Mouse (Mus musculus) heart, adult 2 months (tissue): ENCODE measurements around the gene S100pbp. TPM values are rescaled to one million over a fixed set of nuclear protein-coding genes. Genes with fewer than 3 reads are reported as not detected.

Experiments
- DNase-seq, 2 experiments: peaks; one replicate each; pipeline ENCODE4 v3.0.0; 2021
- H3K27ac ChIP-seq: fragments of 200-600 bp; 2 replicates; pipeline ENCODE4 v1.8.1; 2022
- H3K27me3 ChIP-seq: fragments of 200-500 bp; 2 replicates; pipeline ENCODE4 v1.6.1; 2012; ENCODE audit warnings: mild to moderate bottlenecking, low read length, inconsistent platforms, mixed read lengths; ENCODE audit not compliant: control insufficient read depth, insufficient read depth
- H3K36me3 ChIP-seq: fragments of 200-500 bp; 2 replicates; pipeline ENCODE4 v1.6.1; 2012; ENCODE audit warnings: low read length, inconsistent platforms; ENCODE audit not compliant: control insufficient read depth, insufficient read depth
- H3K4me1 ChIP-seq: fragments of 200-500 bp; 2 replicates; pipeline ENCODE4 v1.6.1; 2011; ENCODE audit warnings: low read length; ENCODE audit not compliant: control insufficient read depth, insufficient read depth
- H3K4me3 ChIP-seq: fragments of 200-600 bp; 2 replicates; pipeline ENCODE4 v1.8.1; 2022
- H3K79me2 ChIP-seq: fragments of 200-500 bp; replicated peaks from 2 replicates; pipeline ENCODE4 v1.6.1; 2012; ENCODE audit warnings: mild to moderate bottlenecking, inconsistent platforms, low read length, moderate library complexity, mixed read lengths; ENCODE audit not compliant: control insufficient read depth, insufficient read depth
- H3K9ac ChIP-seq: fragments of 200-500 bp; 2 replicates; pipeline ENCODE4 v1.6.1; 2012; ENCODE audit warnings: low read depth, mild to moderate bottlenecking, control low read depth, inconsistent platforms, low read length, mixed read lengths
- CTCF ChIP-seq: fragments of 200-600 bp; IDR thresholded peaks from 2 replicates; pipeline ENCODE4 v1.8.1; 2022; ENCODE audit warnings: antibody characterized with exemption, mild to moderate bottlenecking, moderate library complexity
- EP300 ChIP-seq: fragments of 200-500 bp; IDR thresholded peaks from 2 replicates; pipeline ENCODE4 v1.6.1; 2011; ENCODE audit warnings: low read depth, low read length, control low read depth; ENCODE audit not compliant: insufficient read depth
- POLR2A ChIP-seq: fragments of 200-500 bp; IDR thresholded peaks from 2 replicates; pipeline ENCODE4 v1.6.1; 2011; ENCODE audit warnings: mild to moderate bottlenecking, low read depth, low read length, control low read depth; ENCODE audit not compliant: insufficient read depth
- WGBS: fragments of 180-500 bp; shearing (Covaris S2); methylation state at CpG from one replicate; pipeline ENCODE4 v1.1.7; 2018; 5-methylcytosine and 5-hydroxymethylcytosine counted together
- intact Hi-C: fragments of 180-260 bp; cut with DNase I; formaldehyde crosslinking; loops from one replicate; pipeline ENCODE4 v1.15.1; 2025
- polyA plus RNA-seq: library from polyadenylated mRNA; depleted of rRNA; stranded (reverse); fragments of >200 nt; gene quantifications from 2 replicates; pipeline ENCODE4 v1.2.3, GENCODE M21; 2012
- total RNA-seq, 2 experiments: library from RNA; stranded (reverse); gene quantifications; 2 replicates each; pipeline ENCODE4 v1.2.3; 2021

Gene S100pbp
- total and polyA plus RNA-seq, 3 experiments: 6.6 to 14.2 (median 10.2) TPM

DNA sequence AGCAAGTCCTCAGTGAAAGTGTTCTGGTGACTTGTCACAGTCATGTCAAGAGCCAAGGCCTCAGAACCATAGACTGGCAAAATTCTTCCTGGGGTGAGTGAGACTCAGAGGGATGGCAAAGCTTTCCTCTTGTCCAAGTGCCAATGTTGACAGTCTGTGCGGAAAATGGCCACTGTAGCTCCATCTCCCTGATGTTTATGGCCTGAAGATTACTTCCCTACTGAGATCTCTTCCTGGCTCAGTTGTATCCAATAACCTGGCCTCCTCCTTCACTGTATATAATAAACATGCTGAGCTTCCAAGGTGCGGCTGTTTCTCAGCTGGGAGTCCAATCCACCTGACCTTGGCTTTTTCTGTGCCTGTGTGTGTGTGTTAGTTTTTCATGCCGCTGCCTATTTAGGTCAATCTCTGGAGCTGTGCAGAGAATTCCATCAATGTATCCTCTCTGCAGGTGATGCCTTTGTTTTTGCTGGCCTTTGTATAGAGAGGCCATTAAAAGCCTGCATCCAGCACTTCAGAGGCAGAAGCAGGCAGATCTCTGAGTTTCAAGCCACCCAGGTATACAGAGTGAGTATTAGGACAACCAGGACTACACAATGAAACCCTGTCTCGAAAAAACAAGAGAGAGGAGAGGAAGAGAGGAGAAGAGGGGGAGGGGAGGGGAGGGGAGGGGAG lies 27.8 kb downstream of the S100pbp start:
- no peaks in the 10 kb centered on the region for H3K4me1 ChIP-seq
- WGBS: 88% methylated on average over 4 of the region's 4 CpGs
- no peak overlapping the region for H3K27ac ChIP-seq
- no peak overlapping the region for H3K9ac ChIP-seq
- peaks cover 2% of the 10 kb centered on the region; the same call in 1 of the 2 replicates for H3K36me3 ChIP-seq
- no peak overlapping the region for H3K4me3 ChIP-seq
- H3K27me3 ChIP-seq: no peaks in the 10 kb centered on the region
- intact Hi-C loops: no loop called here
- TF ChIP-seq POLR2A: no peak
- no peak for TF ChIP-seq CTCF
- no peak for TF ChIP-seq EP300
- no peak for DNase-seq
- H3K79me2 ChIP-seq: no peaks in the 10 kb centered on the region

DNA sequence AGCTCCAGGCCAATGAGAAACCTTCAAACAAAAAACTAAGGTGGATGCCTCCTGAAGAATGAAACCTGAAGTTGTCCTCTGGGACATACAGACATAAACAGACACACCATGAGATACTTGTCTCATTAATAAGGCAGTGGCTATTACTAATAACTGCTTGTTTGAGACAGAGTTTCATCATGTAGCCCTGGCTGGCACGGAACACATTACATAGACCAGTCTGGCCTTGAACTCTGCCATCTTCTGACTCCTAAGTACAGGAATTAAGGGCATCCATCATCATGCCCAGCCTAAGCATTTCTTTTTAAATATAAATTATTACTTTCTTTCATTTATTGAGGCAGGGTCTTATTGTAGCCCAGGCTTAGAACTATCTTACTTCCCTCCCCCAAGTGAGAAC lies 28.5 kb downstream of the S100pbp start:
- Histone ChIP-seq H3K9ac (no peak overlapping the region), H3K27me3 (no peaks in the 10 kb centered on the region), H3K4me3 (no peak overlapping the region), H3K4me1 (no peaks in the 10 kb centered on the region), H3K36me3 (peaks cover 2% of the 10 kb centered on the region; the same call in 1 of the 2 replicates), H3K27ac (no peak overlapping the region), H3K79me2 (no peaks in the 10 kb centered on the region)
- intact Hi-C loops: no loop called here
- no peak for TF ChIP-seq CTCF
- no peak for TF ChIP-seq EP300
- no peak for TF ChIP-seq POLR2A
- no peak for DNase-seq
- WGBS: 93% methylated on average over 1 of the region's 1 CpGs

DNA sequence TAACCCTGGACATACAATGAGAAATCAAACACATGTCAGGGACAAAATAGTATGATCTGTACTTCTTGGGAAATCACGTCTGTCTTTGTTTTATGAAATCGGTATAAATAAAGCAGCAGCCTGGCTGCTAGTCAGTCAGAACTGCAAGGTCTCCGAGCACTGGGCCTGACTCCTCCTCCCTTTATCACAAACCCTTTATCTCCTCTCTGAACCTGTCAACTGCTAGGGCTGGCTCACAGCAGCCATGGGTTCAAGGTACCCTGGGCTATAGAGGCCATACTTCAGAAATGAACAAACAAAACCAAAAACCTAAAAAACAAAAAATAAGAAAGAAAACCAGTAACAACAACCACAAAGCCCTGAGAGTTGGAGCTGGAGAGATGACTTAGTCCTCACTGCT lies 31.0 kb downstream of the S100pbp start:
- H3K27ac ChIP-seq: no peak overlapping the region
- H3K4me1 ChIP-seq: no peaks in the 10 kb centered on the region
- no peak overlapping the region for H3K4me3 ChIP-seq
- H3K27me3 ChIP-seq: no peaks in the 10 kb centered on the region
- DNase-seq: no peak
- H3K36me3 ChIP-seq: peaks cover 2% of the 10 kb centered on the region; the same call in 1 of the 2 replicates
- no peak overlapping the region for H3K9ac ChIP-seq
- intact Hi-C loops: no loop called here
- WGBS: 53% methylated on average over 3 of the region's 3 CpGs
- TF ChIP-seq CTCF (no peak), POLR2A (no peak), EP300 (no peak)
- H3K79me2 ChIP-seq: no peaks in the 10 kb centered on the region

DNA sequence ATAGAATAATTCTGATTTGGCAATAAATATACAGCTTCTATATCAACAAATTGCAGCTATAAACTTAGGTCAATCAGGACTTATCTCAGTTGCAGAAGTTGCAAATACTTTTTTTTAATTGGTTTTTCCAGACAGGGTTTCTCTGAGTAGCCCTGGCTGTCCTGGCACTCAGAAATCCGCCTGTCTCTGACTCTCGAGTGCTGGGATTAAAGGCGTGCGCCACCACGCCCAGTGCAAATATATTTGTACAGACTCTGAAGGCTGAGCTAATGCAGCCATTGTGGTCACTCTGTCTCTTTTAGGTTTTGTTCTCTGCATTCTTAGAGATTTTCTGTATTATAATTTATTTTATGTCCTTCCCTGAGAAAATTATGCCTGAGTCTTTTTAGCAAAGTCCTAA lies 32.0 kb downstream of the S100pbp start:
- Histone ChIP-seq H3K9ac (no peak overlapping the region), H3K79me2 (no peaks in the 10 kb centered on the region), H3K4me3 (no peak overlapping the region), H3K27me3 (no peaks in the 10 kb centered on the region), H3K36me3 (peaks cover 2% of the 10 kb centered on the region; the same call in 1 of the 2 replicates), H3K27ac (no peak overlapping the region), H3K4me1 (no peaks in the 10 kb centered on the region)
- intact Hi-C loops: no loop called here
- WGBS: 87% methylated on average over 5 of the region's 5 CpGs
- no peak for DNase-seq
- TF ChIP-seq EP300: no peak
- no peak for TF ChIP-seq POLR2A
- TF ChIP-seq CTCF: no peak

DNA sequence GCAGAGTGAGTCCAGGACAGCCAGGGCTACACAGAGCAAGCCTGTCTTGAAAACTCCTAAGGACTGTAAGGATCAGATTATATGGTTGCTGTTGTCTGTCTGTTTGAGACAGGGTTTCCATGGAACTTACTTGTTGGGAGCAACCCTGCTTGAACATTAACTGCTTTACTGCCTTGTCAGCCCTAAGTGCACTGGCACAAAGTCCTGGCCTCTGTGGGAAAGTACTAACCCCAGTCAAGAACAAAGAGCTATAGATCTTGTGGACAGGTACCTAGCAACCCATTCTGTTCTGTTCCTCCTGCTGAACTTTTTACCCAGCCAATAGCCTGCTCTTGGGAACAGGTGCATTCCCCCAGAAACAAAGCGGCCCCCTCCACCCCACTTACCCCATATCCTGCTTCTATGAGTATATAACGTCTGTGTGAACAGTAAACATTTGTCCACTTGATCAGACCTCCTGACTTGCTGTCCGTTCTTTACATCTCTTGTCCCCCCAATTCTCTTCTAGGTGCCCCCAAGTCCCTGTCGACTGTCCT lies 38.2 kb downstream of the S100pbp start:
- Histone ChIP-seq H3K4me3 (no peak overlapping the region), H3K27me3 (no peaks in the 10 kb centered on the region), H3K4me1 (no peaks in the 10 kb centered on the region; the same call in 1 of the 2 replicates), H3K79me2 (no peaks in the 10 kb centered on the region), H3K27ac (no peak overlapping the region), H3K9ac (no peak overlapping the region), H3K36me3 (no peaks in the 10 kb centered on the region)
- no peak for DNase-seq
- intact Hi-C loops: no loop called here
- 95% methylated on average over 4 of the region's 4 CpGs for WGBS
- TF ChIP-seq EP300: no peak

DNA sequence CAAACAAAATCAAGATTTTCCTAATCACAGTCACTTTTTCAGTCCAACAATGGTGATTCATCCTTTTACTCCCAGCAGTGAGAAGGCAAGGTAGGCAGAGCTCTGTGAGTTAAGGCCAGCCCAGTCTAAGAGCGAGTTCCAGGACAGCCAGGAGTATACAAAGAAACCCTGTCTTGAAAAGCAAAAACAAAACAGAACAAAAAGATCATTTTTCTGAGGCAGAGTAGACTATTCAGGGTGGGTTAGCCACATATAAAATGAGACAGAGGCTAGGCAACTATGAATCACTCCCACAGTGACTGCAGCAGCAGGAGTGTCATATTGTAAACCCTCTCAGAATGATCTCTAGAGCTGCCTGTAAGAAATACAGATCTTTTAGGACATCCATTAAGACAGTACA lies 40.2 kb downstream of the S100pbp start:
- Histone ChIP-seq H3K9ac (no peak overlapping the region), H3K36me3 (peaks cover 2% of the 10 kb centered on the region), H3K4me3 (no peak overlapping the region), H3K27ac (no peak overlapping the region), H3K4me1 (peaks cover 7% of the 10 kb centered on the region; the same call in 1 of the 2 replicates), H3K27me3 (no peaks in the 10 kb centered on the region), H3K79me2 (no peaks in the 10 kb centered on the region)
- TF ChIP-seq EP300 (no peak), POLR2A (no peak), CTCF (no peak)
- no peak for DNase-seq
- intact Hi-C loops: no loop called here
- 82% methylated on average over 1 of the region's 1 CpGs for WGBS
